Mouse (Mus musculus): Measurements from ENCODE around the gene Gm44502.

DNA sequence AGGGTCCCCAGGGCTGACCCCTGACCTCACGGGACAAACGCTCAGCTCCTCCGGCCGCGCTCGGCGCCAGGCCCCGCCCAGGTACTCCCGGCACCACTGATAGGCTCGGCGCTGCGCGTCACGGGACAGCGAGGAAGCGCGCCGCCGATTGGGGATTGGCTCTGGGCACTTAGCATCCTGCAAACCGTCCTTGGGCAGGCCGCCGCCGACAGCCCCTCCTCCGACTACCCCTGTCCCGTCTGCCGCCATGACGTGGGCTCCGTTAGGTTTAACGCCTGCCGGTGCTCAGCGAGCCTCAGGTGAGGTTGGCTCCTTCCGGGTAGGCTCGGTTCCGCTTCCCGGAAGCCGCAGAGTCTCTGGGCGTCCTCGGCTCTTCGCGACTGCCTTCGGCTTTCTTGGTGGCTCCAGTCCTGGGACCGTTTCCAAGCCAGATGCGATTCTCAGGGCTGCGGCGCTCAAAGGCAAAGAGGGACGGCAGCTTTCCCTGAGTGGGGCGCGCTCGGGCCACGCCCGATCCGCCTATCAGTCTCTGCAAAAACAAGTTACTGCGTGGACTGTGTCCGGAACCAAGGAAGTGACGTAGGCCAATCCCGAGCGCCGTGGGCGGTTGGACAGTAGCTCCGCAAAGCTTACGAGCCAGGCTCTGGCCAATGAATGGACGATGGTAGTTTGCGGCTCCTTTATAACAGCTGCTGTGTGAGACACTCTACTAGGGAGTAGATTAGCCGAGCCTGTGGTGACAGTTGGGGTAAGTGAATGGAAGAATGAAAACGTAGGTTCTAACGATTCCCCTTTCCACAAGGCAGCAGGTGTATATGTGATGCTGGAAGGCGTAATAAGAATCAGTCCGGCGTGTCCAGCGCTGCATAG is at the start of gene Gm44502, which contains the start of the genes C730034F03Rik and Chkb:
- peak; percentile 88 for TF ChIP-seq POLR2A (IDR thresholded peaks at IDR 0.05; ENCODE audit: borderline replicate concordance, extremely low read depth, low read depth, low read length)
- TF ChIP-seq CTCF (IDR thresholded peaks at IDR 0.05; ENCODE audit: insufficient read depth, low read length), result no peak
